Mouse (Mus musculus): ENCODE results near the gene Acer2. TPM values are rescaled to one million over a fixed set of nuclear protein-coding genes. Genes with fewer than 3 reads are reported as not detected.
"Not testable (repeated sequence)": the region's sequence is repeated elsewhere in the genome, so short reads cannot be mapped to it uniquely, and the experiment has no call there.

Acer2 gene
- total and polyA plus RNA-seq, 3 experiments, result 0.09 to 0.29 (median 0.13) TPM

DNA sequence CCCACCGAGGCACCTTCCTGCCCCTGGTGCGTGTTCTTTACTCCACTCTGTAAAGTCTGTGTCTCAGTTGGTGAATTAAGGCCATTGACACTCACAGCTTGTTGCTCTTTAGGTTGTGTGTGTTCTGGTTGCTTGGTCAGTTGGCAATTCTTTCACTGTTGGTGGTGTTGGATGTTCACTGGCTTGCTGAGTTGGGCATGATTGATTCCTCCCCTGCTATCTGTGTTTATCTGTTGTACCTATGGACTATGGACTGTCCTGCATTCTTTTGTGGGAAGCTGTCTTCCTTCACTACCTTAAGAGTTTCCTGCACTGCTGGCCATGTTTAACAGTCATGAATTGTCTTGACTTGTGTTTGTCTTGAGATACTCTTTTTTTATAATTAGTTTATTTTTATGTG, 42.3 kb upstream of the Acer2 start:
- no peak for TF ChIP-seq MXI1 (IDR thresholded peaks at IDR 0.05; ENCODE audit: low read depth, low read length)
- no peak for TF ChIP-seq BHLHE40 (IDR thresholded peaks at IDR 0.05; ENCODE audit: low read depth, low read length)
- no peak for TF ChIP-seq ZMIZ1 (IDR thresholded peaks at IDR 0.05; ENCODE audit: low read depth, low read length)

GRCm38 (mm10) chr4:86841141-86841540, 33.1 kb upstream of the Acer2 start:
- dilution Hi-C loops (cut with MboI; ENCODE audit: extremely low pct_ligation_motif_present, extremely low pct_unique_long_range_greater_than_20kb, low sequenced_read_pairs); H3K4me2 ChIP-seq (ENCODE audit: insufficient read depth, low read depth, poor library complexity, severe bottlenecking); in situ Hi-C loops (cut with MboI; ENCODE audit: low pct_ligation_motif_present, low pct_unique_long_range_greater_than_20kb, low sequenced_read_pairs): not testable (repeated sequence)

More for the DNA sequence above, 42.3 kb upstream of the Acer2 start:
- Histone ChIP-seq H3K27me3 (replicated peaks) (no peaks in the 10 kb centered on the region), H3K36me3 (replicated peaks in 1 of 2; ENCODE audit: control insufficient read depth in 1 of 2, insufficient read depth in 1 of 2, low read length in 1 of 2) (peaks cover 3 to 37% of the 10 kb centered on the region in 2 experiments), H3K79me2 (replicated peaks; ENCODE audit: control insufficient read depth, extremely low read depth, insufficient read depth, poor library complexity, severe bottlenecking) (no peaks in the 10 kb centered on the region), H3K27ac (ENCODE audit: insufficient read depth, low read depth) (no peak overlapping the region), H3K9me3 (replicated peaks; ENCODE audit: low read length) (no peaks in the 10 kb centered on the region), H3K4me3 (replicated peaks in 1 of 3; ENCODE audit: low read depth in 2 of 3, low read length in 2 of 3, poor library complexity in 1 of 3) (no peak overlapping the region), H3K4me1 (ENCODE audit: control insufficient read depth in 1 of 2, insufficient read depth in 2 of 2) (no peaks in the 10 kb centered on the region), H3K9ac (ENCODE audit: insufficient read depth, low read depth) (no peak overlapping the region), H3K4me2 (ENCODE audit: insufficient read depth, low read depth, poor library complexity, severe bottlenecking) (no peak overlapping the region)
- no peak for DNase-seq (ENCODE audit: extremely low read depth)
- dilution Hi-C loops (cut with MboI; ENCODE audit: extremely low pct_ligation_motif_present, extremely low pct_unique_long_range_greater_than_20kb, low sequenced_read_pairs), result no loop called here
- in situ Hi-C loops (cut with MboI; ENCODE audit: low pct_ligation_motif_present, low pct_unique_long_range_greater_than_20kb, low sequenced_read_pairs), result no loop called here

GRCm38 (mm10) chr4:86845384-86845783, 28.8 kb upstream of the Acer2 start:
- H3K9ac ChIP-seq (ENCODE audit: insufficient read depth, low read depth), result no peak overlapping the region
- H3K79me2 ChIP-seq (replicated peaks; ENCODE audit: control insufficient read depth, extremely low read depth, insufficient read depth, poor library complexity, severe bottlenecking), result no peaks in the 10 kb centered on the region
- DNase-seq (ENCODE audit: extremely low read depth), result no peak
- dilution Hi-C loops (cut with MboI; ENCODE audit: extremely low pct_ligation_motif_present, extremely low pct_unique_long_range_greater_than_20kb, low sequenced_read_pairs) (no loop called here), in situ Hi-C loops (cut with MboI; ENCODE audit: low pct_ligation_motif_present, low pct_unique_long_range_greater_than_20kb, low sequenced_read_pairs) (no loop called here)
- H3K36me3 ChIP-seq (replicated peaks in 1 of 2; ENCODE audit: control insufficient read depth in 1 of 2, insufficient read depth in 1 of 2, low read length in 1 of 2), result peaks cover 7 to 30% of the 10 kb centered on the region in 2 experiments
- H3K9me3 ChIP-seq (replicated peaks; ENCODE audit: low read length), result no peaks in the 10 kb centered on the region
- no peaks in the 10 kb centered on the region for H3K4me1 ChIP-seq (ENCODE audit: control insufficient read depth in 1 of 2, insufficient read depth in 2 of 2)
- TF ChIP-seq PAX5 (IDR thresholded peaks at IDR 0.05; ENCODE audit: low read length) (no peak), SMC3 (IDR thresholded peaks at IDR 0.05; ENCODE audit: low read depth, low read length) (no peak), NRF1 (IDR thresholded peaks at IDR 0.05; ENCODE audit: low read depth, low read length) (no peak), UBTF (IDR thresholded peaks at IDR 0.05; ENCODE audit: low read depth, low read length) (no peak), ZMIZ1 (IDR thresholded peaks at IDR 0.05; ENCODE audit: low read depth, low read length) (no peak), USF1 (IDR thresholded peaks at IDR 0.05; ENCODE audit: low read depth, low read length) (no peak), RCOR1 (conservative IDR thresholded peaks at IDR 0.05; ENCODE audit: low read depth, low read length) (no peak), EP300 (IDR thresholded peaks at IDR 0.05; ENCODE audit: low read length) (no peak), KAT2A (IDR thresholded peaks at IDR 0.05; ENCODE audit: insufficient replicate concordance, low read length) (no peak), ZNF384 (IDR thresholded peaks at IDR 0.05; ENCODE audit: low read depth, low read length) (no peak), SIN3A (IDR thresholded peaks at IDR 0.05; ENCODE audit: low read length) (no peak), MYC (IDR thresholded peaks at IDR 0.05; ENCODE audit: low read depth, low read length) (no peak), NELFE (IDR thresholded peaks at IDR 0.05; ENCODE audit: low read depth, low read length) (no peak), CHD2 (IDR thresholded peaks at IDR 0.05; ENCODE audit: low read length) (no peak), MXI1 (IDR thresholded peaks at IDR 0.05; ENCODE audit: low read depth, low read length) (no peak), TBP (conservative IDR thresholded peaks at IDR 0.05; ENCODE audit: low read depth, low read length) (no peak), BHLHE40 (IDR thresholded peaks at IDR 0.05; ENCODE audit: low read depth, low read length) (no peak), TCF12 (IDR thresholded peaks at IDR 0.05; ENCODE audit: low read depth, low read length) (no peak), CHD1 (IDR thresholded peaks at IDR 0.05; ENCODE audit: low read depth, low read length) (no peak), POLR2AphosphoS2 (IDR thresholded peaks at IDR 0.05; ENCODE audit: low read depth, low read length) (no peak)
- H3K4me2 ChIP-seq (ENCODE audit: insufficient read depth, low read depth, poor library complexity, severe bottlenecking), result no peak overlapping the region
- H3K4me3 ChIP-seq (replicated peaks in 1 of 3; ENCODE audit: low read depth in 2 of 3, low read length in 2 of 3, poor library complexity in 1 of 3), result no peak overlapping the region
- no peak overlapping the region for H3K27ac ChIP-seq (ENCODE audit: insufficient read depth, low read depth)
- no peaks in the 10 kb centered on the region for H3K27me3 ChIP-seq (replicated peaks)

More at GRCm38 (mm10) chr4:86841141-86841540, 33.1 kb upstream of the Acer2 start:
- H3K27me3 ChIP-seq (replicated peaks); H3K27ac ChIP-seq (ENCODE audit: insufficient read depth, low read depth); H3K4me3 ChIP-seq (replicated peaks in 1 of 3; ENCODE audit: low read depth in 2 of 3, low read length in 2 of 3, poor library complexity in 1 of 3); H3K9ac ChIP-seq (ENCODE audit: insufficient read depth, low read depth); DNase-seq (ENCODE audit: extremely low read depth); H3K4me1 ChIP-seq (ENCODE audit: control insufficient read depth in 1 of 2, insufficient read depth in 2 of 2); H3K9me3 ChIP-seq (replicated peaks; ENCODE audit: low read length); H3K79me2 ChIP-seq (replicated peaks; ENCODE audit: control insufficient read depth, extremely low read depth, insufficient read depth, poor library complexity, severe bottlenecking): not testable (repeated sequence)
- H3K36me3 ChIP-seq (replicated peaks in 1 of 2; ENCODE audit: control insufficient read depth in 1 of 2, insufficient read depth in 1 of 2, low read length in 1 of 2), result peaks cover 17 to 39% of the 10 kb centered on the region in 2 experiments
